Mouse (Mus musculus) liver, embryonic 11.5 days (tissue): ENCODE measurements at regions not wholly inside any gene's neighbourhood (a gene's known extent, or its start where the extent isn't known, plus 50 kb on each side); places are given as distances from the start of the nearest gene placed in this dataset.

Experiments
- ATAC-seq: fragments of 200-750 bp; cut with Nextera tagmentation; replicated peaks from 2 replicates; pipeline ENCODE4 v1.8.0; 2017; ENCODE audit warnings: moderate number of reproducible peaks, mild to moderate bottlenecking, moderate TSS enrichment, moderate library complexity; ENCODE audit not compliant: low FRiP score
- DNase-seq: peaks from one replicate; pipeline ENCODE4 v3.0.0-alpha.2; 2017; ENCODE audit warnings: low spot score
- H3K27ac ChIP-seq: fragments of 300-500 bp; sonication (generic); 2 replicates; pipeline ENCODE4 v1.5.1; 2014; ENCODE audit warnings: mild to moderate bottlenecking, low read depth, low read length, control low read depth
- H3K27me3 ChIP-seq: fragments of 300-500 bp; sonication (generic); replicated peaks from 2 replicates; pipeline ENCODE4 v1.6.1; 2014; ENCODE audit warnings: low read length, mixed read lengths; ENCODE audit not compliant: control insufficient read depth, insufficient read depth
- H3K36me3 ChIP-seq: fragments of 300-500 bp; sonication (generic); 2 replicates; pipeline ENCODE4 v1.6.1; 2014; ENCODE audit warnings: mild to moderate bottlenecking, low read length, moderate library complexity, mixed read lengths; ENCODE audit not compliant: control insufficient read depth, insufficient read depth
- H3K4me1 ChIP-seq: fragments of 300-500 bp; sonication (generic); replicated peaks from 2 replicates; pipeline ENCODE4 v1.6.1; 2014; ENCODE audit warnings: low read length, mixed read lengths; ENCODE audit not compliant: control insufficient read depth, insufficient read depth
- H3K4me2 ChIP-seq: fragments of 300-500 bp; sonication (generic); 2 replicates; pipeline ENCODE4 v1.6.1; 2014; ENCODE audit warnings: mild to moderate bottlenecking, control low read depth, moderate library complexity
- H3K4me3 ChIP-seq: fragments of 300-500 bp; sonication (generic); 2 replicates; pipeline ENCODE4 v1.5.1; 2014; ENCODE audit warnings: low read depth, low read length, control low read depth
- H3K9ac ChIP-seq: fragments of 300-500 bp; sonication (generic); 2 replicates; pipeline ENCODE4 v1.6.1; 2014; ENCODE audit warnings: low read depth, low read length, control low read depth
- H3K9me3 ChIP-seq: fragments of 300-500 bp; sonication (generic); 2 replicates; pipeline ENCODE4 v1.6.1; 2016; ENCODE audit warnings: low read length, inconsistent platforms, mixed read lengths; ENCODE audit not compliant: control insufficient read depth
- WGBS: fragments of 180-500 bp; shearing (Covaris S2); extraction: QIAGEN DNeasy Blood & Tissue Kit; methylation state at CpG from one replicate; pipeline ENCODE4 v1.1.7; 2014; 5-methylcytosine and 5-hydroxymethylcytosine counted together

DNA sequence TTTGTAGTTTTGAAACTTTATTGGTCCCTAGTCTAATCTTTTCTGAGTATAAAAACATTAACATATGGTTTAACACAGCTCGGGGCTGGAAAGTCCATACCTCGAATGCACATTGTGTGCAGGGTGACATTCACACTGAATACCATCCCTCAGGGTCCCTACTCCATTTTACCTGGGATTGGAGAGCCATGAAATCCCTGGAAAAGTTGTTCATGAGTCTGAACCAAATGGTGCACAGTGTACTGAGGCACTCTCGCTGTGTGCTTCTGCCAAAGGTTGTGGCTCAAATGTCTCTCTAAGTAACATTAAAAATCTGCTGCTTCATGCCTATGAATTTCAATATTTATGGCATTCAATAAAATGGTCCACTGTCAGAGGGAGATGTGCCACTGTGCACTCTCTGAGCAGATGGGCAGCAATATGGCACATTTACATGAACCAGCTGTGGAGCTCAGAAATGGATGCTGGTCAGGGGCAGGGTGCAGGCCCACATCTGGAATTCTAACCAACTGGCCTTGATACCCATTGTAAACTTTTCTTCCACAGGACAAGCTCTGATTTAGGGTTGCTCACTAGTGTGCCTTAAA lies 116.7 kb downstream of the Olig3 start:
- Histone ChIP-seq H3K27me3 (no peaks in the 10 kb centered on the region), H3K4me1 (no peaks in the 10 kb centered on the region), H3K9me3 (no peaks in the 10 kb centered on the region), H3K4me3 (no peak overlapping the region), H3K27ac (no peak overlapping the region), H3K9ac (no peak overlapping the region), H3K4me2 (no peak overlapping the region), H3K36me3 (no peaks in the 10 kb centered on the region)
- no peak for DNase-seq
- no peak for ATAC-seq
- WGBS = 75% methylated on average over 3 of the region's 3 CpGs

- H3K27me3 ChIP-seq = no peaks in the 10 kb centered on the region
- ATAC-seq = no peak
- no peak overlapping the region for H3K27ac ChIP-seq
- no peaks in the 10 kb centered on the region for H3K9me3 ChIP-seq
- H3K4me2 ChIP-seq = no peak overlapping the region
- H3K4me1 ChIP-seq = no peaks in the 10 kb centered on the region
- H3K36me3 ChIP-seq = no peaks in the 10 kb centered on the region
- WGBS = 78% methylated on average over 15 of the region's 15 CpGs
- H3K9ac ChIP-seq = no peak overlapping the region
- no peak overlapping the region for H3K4me3 ChIP-seq
- no peak for DNase-seq
These were observed 106.1 kb upstream of the Ifngr1 start for GRCm38 (mm10) chr10:19485537-19486135.

GRCm38 (mm10) chr10:19490500-19490899 lies 101.2 kb upstream of the Ifngr1 start:
- no peak overlapping the region for H3K27ac ChIP-seq
- 46% methylated on average over 8 of the region's 8 CpGs for WGBS
- no peak overlapping the region for H3K4me3 ChIP-seq
- H3K9ac ChIP-seq = no peak overlapping the region
- no peaks in the 10 kb centered on the region for H3K27me3 ChIP-seq
- H3K4me1 ChIP-seq = no peaks in the 10 kb centered on the region
- ATAC-seq (no peak), DNase-seq (no peak)
- H3K36me3 ChIP-seq = no peaks in the 10 kb centered on the region
- no peak overlapping the region for H3K4me2 ChIP-seq
- H3K9me3 ChIP-seq = no peaks in the 10 kb centered on the region

GRCm38 (mm10) chr10:19491513-19492380 lies 100.0 kb upstream of the Ifngr1 start:
- DNase-seq (peak; percentile 47), ATAC-seq (no peak)
- Histone ChIP-seq H3K9me3 (no peaks in the 10 kb centered on the region), H3K36me3 (no peaks in the 10 kb centered on the region), H3K4me1 (no peaks in the 10 kb centered on the region), H3K4me2 (no peak overlapping the region), H3K4me3 (no peak overlapping the region), H3K27me3 (no peaks in the 10 kb centered on the region), H3K9ac (no peak overlapping the region), H3K27ac (no peak overlapping the region)
- 57% methylated on average over 21 of the region's 21 CpGs for WGBS

GRCm38 (mm10) chr10:19494461-19495105 lies 97.2 kb upstream of the Ifngr1 start:
- Histone ChIP-seq H3K36me3 (no peaks in the 10 kb centered on the region), H3K4me3 (no peak overlapping the region), H3K9me3 (no peaks in the 10 kb centered on the region), H3K9ac (no peak overlapping the region), H3K4me1 (no peaks in the 10 kb centered on the region), H3K27ac (no peak overlapping the region), H3K4me2 (peak overlapping the region; percentile 43), H3K27me3 (no peaks in the 10 kb centered on the region)
- DNase-seq (no peak), ATAC-seq (no peak)
- 9% methylated on average over 9 of the region's 9 CpGs for WGBS

- ATAC-seq = no peak
- WGBS = 79% methylated on average over 4 of the region's 4 CpGs
These were observed 93.6 kb upstream of the Ifngr1 start for GRCm38 (mm10) chr10:19498112-19498511.

DNA sequence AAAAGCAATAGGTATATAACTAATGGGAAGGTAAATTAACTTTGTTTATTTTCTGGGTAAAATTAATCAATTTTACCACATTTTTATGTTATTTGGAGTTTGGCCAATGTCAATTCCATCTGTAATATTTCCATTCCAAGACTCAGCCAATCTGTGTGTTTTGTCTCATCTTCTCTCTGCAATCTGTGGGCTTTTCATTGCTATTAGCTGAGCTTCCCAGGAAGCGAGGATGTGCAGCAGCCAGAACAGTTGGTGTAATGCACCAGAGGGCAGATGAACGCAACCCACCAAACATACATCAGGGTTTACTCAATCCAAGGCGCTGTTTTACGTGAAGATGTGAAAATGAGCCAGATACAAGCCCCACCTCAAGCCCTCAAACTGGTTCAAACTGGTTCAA lies 88.9 kb upstream of the Ifngr1 start:
- H3K9ac ChIP-seq = no peak overlapping the region
- DNase-seq (no peak), ATAC-seq (no peak)
- H3K4me1 ChIP-seq = no peaks in the 10 kb centered on the region
- H3K9me3 ChIP-seq = no peaks in the 10 kb centered on the region
- no peak overlapping the region for H3K27ac ChIP-seq
- H3K4me3 ChIP-seq = no peak overlapping the region
- WGBS = 83% methylated on average over 4 of the region's 4 CpGs
- no peak overlapping the region for H3K4me2 ChIP-seq
- H3K36me3 ChIP-seq = no peaks in the 10 kb centered on the region
- H3K27me3 ChIP-seq = no peaks in the 10 kb centered on the region

More at GRCm38 (mm10) chr10:19498112-19498511, 93.6 kb upstream of the Ifngr1 start:
- DNase-seq = no peak
- H3K9me3 ChIP-seq = no peaks in the 10 kb centered on the region
- H3K27me3 ChIP-seq = no peaks in the 10 kb centered on the region
- no peak overlapping the region for H3K27ac ChIP-seq
- H3K4me2 ChIP-seq = no peak overlapping the region
- H3K4me3 ChIP-seq = no peak overlapping the region
- no peaks in the 10 kb centered on the region for H3K36me3 ChIP-seq
- no peaks in the 10 kb centered on the region for H3K4me1 ChIP-seq
- no peak overlapping the region for H3K9ac ChIP-seq

DNA sequence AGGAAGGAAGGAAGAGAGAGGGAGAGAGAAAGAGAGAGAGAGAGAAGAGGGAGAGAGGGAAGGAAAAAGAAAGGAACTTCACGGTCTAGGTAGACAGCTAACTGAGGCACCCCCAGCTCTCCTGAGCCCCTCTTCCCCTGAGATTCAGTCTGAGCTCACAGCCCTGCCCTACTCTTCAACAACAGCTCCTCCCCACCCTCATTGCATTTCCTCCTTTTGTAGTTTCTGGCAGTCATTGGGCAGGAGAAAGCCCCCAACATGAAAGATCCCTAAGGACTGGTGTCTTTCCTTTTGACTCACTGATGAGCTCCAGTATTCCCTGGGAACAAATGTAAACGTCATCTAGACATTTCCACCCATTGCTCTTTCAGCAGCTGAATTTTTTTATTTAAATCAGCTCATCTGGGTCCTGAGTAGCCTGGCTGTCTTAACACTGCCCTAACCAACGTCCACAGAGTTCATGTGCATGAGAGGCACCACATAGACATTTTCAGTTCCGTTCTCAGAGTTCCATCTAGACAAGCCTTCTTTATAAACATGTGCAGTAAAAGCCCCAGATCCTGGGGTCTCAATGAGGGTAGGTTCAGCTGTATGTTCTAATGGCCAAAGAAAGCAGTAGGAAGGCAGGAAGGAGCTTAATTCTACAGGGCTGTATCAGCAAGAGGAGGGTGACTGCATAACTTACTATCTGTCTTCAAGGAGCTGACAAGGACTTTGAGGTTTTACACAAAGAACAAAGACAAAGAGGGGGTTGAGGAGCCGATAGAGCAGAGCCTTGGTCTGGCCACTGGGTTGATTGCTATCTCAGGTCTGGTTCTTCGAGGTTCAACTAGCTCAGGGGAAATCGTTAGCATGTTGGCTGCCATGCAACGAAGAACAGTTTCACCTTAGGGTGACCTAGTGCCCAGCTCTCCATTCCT lies 87.6 kb upstream of the Ifngr1 start:
- Histone ChIP-seq H3K27ac (no peak overlapping the region), H3K27me3 (no peaks in the 10 kb centered on the region), H3K4me3 (no peak overlapping the region), H3K9me3 (no peaks in the 10 kb centered on the region), H3K4me2 (no peak overlapping the region), H3K9ac (no peak overlapping the region), H3K4me1 (no peaks in the 10 kb centered on the region), H3K36me3 (no peaks in the 10 kb centered on the region)
- 43% methylated on average over 8 of the region's 8 CpGs for WGBS
- DNase-seq (no peak), ATAC-seq (no peak)
